Mouse (Mus musculus) cerebellum, adult 9-10 months (tissue): Measurements from ENCODE around the gene Rgp1.
"Not testable (repeated sequence)": the region's sequence is repeated elsewhere in the genome, so short reads cannot be mapped to it uniquely, and the experiment has no call there.

Experiments
- DNase-seq: peaks from one replicate; pipeline ENCODE4 v3.0.0; 2022

Rgp1 gene

DNA sequence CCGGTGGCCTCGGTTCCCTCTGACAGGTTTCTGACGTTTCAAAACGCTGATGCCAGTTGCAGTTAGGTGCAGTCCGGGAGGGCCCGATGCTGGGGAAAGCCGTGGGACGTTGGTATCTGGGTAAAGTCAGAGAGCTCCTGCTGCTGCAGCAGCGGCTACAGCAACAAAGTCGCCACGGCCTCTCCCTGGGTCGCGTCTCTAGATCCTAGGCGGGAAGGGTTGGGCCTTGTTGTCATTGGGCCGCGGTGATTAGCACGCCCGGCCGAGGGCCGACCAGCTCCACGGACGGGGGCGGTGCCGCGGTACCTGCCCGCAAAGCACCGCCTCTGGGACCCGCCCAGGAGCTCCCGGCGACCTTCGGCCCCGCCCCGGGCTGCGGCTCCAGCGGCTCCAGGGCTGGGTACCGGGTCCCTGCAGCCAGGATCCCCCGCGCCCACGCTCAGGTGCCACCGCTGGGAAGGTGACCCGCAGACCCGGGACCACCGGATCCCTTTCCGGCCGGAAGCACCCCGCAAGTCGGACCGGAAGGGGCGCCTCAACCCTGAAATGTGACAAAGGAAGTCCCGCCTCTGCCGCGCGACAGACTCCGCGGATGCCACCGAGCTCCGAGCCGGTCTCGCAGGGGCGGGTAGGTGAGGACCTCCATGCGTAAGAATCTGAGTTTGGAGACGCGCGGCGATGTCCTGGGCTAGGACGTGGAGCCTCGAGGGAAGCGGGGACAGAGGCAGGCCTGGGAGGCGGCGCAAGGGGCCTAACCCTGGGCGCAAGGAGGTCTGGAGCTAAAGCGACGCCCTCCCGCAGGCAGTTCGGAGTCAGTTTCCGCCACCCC lies at the start of gene Rgp1, which contains the start of gene Gba2:
Gene Rgp1, plus strand, starts transcription at position 340 of the 829 bp plus-strand sequence.
Gene Gba2, minus strand, starts transcription at position 498 of the 829 bp plus-strand sequence.
- DNase-seq: peak; percentile 87

DNA sequence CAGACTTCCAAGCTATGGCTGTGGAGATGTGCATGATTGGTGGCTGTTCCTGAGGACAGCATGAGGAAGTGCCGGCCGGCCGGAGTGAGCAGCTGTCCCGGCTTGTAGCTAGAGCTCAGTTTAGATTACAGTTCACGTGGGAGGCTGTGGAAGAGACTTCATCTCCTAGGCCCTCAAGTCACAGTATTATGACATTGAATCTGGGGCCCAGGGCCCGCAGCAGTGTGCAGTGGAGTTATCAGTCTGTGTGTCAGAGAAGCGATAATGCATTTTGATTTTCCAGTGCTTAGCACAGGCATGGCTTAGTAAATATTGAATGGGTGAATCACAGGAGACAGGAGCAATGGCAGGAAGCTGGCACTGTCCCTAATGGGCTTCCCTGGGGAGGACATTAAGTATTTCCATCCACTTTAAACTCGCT lies 48.4 kb upstream of the Rgp1 start:
- no peak for DNase-seq

DNA sequence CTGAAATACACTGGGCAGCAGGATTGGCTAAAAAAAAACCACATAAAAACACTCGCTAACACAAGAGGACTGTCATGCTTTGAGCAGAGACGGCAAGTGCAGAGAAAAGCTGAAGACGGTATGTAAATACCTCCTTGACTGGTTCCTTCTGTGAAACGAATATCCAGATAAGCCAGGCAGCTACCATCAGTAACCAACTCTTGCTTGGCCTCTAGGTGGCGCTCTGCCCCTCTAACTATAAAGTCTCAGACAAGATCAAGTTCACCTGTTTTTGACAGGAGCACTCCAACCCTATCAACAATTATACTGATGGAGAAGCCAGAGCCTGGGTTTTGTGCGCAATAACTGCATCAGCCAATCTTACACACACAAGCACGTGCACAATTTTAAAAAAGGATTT lies 47.9 kb upstream of the Rgp1 start:
- DNase-seq: peak; percentile 78

DNA sequence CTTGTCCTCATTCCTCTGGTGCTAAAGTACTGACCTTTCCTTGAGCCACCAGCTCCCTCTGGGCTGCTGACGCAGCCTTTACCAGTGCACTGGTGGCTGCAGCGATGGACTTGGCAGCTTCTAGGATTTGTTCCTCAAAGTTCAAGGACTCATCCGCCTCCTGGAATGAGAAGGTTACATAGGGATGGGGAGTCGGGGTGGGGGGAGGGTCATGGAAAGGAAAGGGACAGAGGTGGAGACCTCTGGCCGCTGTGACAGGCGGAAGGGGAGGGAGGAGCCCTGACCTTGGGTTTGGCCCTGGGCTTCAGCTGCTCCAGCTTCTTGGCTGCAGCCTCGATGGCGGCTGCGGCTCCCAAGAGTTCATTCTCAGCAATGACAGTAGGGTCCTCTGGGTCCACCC lies 45.2 kb upstream of the Rgp1 start:
- no peak for DNase-seq

DNA sequence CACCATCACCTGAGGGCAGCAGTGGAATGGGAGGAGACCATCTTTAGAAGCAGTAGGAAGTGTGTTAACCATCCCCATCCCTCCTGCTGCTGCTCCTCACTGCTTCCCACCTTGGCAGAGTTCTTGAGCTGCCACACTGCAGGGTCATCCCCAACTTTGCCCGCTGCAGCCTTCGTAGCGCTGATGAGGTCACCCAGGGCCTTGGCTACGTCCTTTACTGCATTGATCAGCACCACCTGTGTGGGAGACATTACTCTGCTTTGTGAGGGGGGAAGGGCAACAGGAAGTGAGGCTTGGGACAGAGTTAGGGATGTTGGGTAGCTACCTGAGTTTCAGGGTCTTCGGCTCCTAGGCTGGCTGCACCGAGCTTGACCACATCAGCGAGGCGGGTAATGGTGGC lies 42.9 kb upstream of the Rgp1 start:
- no peak for DNase-seq

DNA sequence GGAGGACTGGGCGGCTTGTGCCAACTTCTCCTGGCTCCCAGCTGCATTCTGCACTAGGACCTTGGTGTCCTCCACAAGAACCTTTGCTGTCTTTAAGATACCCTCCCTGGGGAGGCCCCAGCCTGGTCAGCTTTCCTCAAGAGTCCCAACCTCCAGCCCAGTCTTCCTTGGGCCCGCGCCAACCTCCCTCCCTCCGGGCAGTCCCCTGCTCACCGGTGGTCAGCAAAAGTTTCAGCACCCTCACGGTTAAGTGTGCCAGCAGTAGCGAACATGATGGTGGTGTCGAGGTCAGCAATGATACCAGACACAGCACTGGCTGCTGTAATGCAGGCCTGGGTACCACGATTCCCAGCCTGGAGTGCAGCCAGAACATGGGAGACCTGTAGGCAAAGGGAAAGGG lies 42.5 kb upstream of the Rgp1 start:
- no peak for DNase-seq

DNA sequence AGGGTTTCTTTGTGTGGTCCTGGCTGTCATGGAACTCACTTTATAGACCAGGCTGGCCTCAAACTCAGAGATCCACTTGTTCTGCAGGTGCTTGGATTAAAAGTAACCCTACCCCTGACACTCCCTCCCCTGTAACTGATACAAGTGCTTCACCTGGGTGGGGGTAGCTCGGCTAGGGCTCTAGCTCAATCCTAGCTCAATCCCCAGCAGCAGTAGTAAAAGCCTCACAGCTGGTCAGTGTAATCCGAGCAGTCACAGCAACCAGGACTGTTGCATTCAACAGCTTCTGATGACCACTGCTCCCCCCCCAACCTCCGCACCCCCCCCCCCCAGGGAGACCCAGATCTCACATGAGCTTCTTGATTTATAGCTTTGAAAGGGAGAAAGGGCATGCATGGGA lies 36.5 kb upstream of the Rgp1 start:
- no peak for DNase-seq

DNA sequence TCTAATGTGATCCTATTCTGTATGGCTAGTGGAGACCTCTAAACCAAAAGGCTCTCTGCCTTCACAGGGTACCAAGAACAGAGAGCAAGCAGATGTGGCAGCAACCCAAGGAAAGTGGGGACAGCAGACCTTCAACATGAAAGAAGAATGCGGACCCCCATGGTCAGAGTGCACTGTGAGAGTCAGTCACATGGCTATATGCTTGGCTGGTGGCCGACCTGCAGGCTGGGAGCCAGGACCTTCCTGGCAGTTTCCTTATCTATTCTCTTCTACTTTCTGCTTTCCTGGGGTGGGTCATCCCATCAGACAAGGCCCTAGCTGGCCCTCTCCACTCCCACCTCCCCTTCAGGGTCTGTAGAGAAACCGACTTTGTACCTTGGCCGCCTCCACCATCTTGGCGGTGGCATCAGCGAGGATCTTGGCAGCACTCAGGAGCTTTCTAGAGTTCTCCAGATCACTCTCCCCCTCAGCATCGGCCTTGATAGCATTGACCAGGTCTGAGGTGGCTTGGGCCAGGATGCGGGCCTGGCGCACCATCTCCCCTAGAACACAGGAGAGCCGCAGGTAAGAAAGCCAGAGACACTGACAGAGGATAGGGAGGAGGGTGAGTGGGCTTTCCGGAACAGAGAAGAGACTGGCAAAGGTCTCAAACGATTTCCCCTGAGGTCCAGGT lies 32.0 kb upstream of the Rgp1 start:
- no peak for DNase-seq

DNA sequence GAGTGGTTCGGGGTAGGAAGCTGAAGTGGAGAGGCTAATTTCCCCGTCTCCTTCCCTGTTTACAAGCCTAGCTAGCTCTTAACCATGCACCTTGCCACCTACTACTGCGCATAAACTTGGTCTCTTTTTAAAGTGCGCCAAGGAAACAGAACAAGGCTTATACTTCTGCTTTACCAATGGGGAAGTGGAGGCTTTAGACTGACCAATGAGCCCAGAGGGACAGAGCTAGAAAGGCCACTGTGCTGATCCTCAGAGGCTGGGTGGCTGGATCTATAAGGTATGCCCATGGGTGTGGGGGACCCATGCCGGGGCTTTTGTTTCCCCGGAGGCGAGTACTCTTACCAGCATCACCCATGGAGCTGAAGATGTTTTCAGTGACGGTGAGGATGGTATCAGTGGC lies 31.4 kb upstream of the Rgp1 start:
- no peak for DNase-seq

DNA sequence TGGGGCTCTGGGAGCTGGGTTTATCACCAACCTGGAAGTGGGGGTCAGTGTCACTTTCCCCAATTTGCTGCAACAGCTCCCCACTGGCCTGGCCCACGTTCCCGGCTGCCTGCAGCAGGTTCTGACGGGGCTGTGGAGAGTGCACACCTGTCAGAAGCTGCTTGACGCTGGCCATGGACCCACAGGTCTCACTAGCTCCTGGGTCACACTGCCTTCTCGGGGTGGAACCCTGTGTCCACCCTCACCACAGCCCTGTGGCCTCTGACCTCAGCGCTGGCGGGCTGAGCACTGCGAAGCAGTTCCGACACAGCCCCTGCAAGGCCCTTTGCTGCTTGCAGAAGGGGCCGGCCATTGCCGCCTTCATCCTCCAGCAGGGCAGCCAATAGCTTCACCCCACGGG lies 29.5 kb upstream of the Rgp1 start:
- no peak for DNase-seq

DNA sequence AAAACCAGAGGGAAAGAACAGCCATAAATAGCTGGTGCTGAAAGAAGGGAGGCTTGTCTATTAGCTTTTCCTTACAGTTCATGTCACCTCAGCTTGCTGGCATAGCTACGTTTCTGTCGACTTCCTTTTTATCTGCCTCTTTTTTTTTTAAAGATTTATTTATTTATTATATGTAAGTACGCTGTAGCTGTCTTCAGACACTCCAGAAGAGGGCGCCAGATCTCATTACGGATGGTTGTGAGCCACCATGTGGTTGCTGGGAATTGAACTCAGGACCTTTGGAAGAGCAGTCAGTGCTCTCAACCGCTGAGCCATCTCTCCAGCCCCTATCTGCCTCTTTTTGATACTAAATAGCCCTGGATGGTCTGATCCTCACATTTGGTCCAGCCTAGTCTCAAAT lies 26.7 kb upstream of the Rgp1 start:
- DNase-seq: not testable (repeated sequence)

DNA sequence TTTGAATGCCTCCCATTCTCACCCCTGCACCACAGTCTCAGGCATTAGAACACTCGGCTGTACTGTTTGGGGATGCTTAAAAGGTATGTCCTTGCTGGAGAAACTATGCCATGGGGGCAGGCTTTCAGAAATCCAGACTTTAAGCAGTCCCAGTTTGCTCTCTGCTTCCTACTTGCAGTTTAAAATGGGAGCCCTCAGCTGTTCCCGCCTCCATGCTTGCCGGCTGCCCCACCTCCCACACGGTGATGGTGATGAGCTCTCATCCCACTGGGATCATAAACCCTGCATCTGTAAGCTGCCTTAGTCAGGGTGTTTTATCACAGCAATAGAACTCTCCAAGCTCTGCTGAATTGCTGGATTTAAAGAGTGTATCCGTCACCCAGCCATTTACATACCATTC lies 26.1 kb upstream of the Rgp1 start:
- no peak for DNase-seq

DNA sequence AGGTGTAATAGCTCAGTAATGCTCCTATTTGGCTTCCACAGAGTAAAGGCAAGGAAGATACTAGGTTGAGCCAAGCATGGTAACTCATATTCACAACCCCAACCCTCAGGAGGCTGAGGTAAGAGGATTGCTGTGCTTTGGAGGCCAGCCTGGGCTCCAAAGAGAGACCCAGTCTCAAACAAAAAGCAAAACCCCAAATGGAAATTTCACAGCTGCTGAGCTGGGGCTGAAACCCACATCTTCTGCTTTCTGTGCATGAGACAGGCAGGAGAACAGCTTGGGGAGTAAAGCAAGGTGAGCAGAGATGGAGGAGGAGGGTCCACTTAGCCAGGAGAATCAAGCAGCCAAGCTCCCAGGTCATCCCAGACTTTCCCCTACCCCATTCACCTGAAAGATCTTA lies 24.6 kb upstream of the Rgp1 start:
- no peak for DNase-seq

DNA sequence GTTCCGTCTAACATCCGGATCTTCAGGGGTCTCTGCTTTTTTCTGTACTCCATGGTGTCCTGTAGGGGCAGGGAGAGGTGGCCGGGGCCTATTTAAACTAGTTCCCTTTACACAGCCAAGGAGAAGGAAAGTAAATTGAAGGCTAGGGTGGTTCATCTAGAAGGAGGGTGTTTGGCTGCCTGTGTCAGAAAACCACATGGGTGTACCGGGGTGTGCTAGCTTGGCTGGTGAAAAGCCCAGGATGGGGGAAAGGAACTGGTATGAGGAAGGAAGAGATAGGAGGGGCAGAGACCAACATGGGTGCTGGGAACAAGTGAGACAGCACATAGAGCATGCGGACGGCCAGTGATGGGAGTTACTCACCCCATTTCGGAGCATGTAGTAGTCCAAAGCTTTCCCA lies 22.6 kb upstream of the Rgp1 start:
- DNase-seq: no peak

DNA sequence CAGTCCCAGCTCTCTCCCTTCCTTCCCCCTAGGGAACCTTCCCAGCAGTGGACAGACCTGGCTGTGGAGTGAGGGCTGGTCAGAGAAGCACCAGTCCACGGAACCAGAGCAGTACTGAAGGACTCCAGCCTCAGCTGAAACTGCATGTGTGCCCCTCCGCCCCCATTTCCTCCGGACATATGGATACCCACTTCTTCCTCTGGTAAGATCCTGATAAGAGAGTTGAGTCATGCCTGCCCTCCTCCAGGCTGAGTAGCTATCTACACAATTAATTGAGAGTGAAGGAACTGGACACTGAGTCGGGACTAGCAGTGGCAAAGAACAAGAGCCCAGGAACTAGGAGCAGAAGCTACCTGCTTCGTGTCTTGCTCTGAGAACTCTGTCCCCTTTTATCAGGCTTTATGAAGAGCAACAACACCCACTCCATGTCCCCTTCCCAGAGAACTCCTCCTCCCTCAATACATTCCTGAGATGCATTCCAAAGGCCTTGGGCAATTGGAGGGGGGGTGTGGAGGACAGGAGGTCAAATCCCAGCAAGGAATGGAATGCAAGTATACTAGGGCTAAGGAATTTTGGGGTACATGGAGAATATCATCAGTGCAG lies 20.4 kb upstream of the Rgp1 start:
- DNase-seq: no peak

DNA sequence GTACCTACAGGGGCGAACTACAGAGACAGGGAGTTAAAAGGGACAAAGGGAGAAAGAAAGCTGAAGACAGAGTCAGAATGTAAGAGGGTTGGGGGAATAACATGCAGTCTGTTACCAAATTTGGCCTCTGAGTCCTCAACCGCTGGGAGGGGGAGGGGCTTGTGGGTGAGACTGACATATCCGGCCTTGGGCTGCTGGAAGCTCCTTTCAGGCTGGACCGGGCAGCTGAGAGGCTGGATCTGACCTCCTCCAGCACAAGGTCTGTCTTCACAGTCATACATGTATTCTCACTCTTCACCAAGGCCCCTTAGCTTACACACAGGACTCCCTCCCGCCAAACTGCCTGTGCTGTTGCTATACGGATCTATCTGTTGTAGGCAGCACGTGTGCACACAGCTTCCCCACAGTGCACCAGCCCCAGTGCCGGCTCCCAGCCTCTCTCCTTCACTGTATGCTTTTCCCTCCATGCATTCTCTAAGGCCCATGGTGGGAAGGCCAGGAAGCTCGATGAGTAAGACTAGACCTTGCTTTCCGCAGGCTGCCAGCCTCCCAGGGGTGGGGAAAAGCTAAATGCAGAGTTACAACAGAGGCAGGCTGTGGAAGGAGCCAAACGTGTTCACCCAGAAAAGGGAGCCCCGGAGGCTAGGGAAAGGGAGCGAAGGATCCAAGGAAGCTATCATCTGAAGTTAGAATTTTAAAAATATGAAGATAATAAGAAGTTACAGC lies 19.7 kb upstream of the Rgp1 start:
- DNase-seq: no peak

DNA sequence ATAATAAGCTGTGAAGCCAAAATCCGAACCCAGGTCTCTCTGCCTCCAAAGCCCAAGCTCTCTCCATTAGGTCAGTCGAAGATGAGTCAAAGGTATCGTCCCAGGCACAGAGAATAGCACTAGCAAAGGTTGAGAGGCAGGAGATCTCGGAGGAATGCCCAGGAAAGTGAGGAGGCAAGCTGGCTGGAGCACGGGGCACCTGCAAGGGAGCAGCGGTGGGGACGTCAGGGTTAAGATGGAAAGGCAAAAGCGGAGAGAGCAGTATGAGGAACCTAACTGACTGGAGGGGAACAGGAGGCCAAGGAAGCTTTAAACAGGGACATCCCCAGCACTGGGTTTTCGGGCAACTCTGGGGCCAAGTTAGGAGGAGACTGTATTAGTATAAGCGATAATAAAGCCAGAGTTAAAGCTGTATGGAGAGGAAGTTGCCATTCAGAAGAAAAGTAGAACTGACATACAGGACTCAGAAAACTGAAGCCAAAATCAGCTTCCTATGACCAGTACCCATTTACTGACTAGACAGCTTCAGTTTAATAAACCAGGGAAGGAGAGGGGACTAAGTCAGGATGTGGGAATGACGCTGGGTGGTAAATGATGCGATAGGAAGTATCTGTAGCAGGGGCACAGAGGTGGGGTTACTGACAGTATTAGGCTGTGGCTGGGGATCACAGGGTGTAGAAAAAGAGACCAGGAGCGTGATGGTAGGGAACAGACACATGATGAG lies 18.8 kb upstream of the Rgp1 start:
- no peak for DNase-seq

DNA sequence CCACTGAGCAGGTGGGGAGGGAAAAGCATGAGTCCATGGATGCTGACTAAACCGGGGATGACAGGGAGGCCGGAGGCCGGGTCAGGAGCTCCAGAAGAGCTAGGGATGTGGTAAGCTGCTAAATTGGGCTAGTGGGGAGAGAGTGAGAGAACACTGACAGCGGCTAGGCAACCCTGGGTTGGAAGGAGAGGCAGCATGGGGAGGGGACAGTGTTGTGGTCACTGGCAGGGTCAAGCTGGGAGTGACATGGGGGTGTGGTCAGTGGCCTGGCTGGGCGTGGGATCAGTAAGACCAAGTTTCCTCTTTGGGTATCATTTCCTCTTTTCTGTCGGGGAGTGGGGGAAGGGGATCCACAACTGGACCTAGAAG lies 18.3 kb upstream of the Rgp1 start:
- no peak for DNase-seq

DNA sequence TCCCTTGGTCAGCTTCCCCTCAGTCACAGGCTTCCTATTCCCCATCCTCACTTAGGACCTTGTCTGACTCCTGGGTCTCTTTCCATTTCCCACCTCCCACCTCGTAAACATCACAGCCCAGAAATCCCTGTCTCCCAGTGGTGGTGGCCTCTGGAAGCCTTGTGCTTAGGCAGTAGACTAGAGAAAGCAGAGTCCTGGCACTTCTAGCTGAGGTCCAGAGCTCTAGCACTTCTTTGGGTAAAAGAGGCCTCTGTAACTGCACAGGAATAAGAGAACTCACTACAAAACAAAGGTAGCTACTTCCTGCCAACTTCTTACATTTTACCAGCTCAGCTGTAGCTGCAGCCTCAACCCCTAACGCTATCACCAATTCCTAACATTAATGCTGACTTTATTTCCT lies 17.5 kb upstream of the Rgp1 start:
- no peak for DNase-seq

DNA sequence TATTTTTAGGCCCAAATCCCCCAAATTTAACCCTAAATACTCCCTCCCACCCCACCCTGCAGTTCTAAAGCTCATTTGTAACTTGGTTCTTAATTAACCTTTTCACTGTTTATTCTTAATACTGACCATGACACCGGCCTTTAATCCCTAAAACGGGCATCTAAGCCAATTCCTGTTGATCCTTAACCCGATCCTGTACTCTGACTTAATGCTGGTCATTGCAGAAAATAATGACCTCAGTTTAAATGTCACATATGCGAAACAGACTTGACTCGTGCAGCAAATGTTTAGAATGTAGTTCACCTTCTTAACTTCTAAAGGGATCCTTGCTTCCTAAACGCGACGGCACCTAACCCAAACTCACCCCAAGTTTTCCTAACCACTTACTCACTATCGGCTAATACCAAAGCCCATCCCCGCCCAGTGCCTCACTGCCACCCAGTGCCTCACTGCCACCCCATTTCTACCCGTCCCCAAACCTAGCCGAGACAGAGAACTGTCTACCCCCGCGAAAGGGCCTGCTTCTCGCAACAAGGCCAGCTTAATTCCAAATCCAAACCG lies 17.0 kb upstream of the Rgp1 start:
- DNase-seq: peak; percentile 40

DNA sequence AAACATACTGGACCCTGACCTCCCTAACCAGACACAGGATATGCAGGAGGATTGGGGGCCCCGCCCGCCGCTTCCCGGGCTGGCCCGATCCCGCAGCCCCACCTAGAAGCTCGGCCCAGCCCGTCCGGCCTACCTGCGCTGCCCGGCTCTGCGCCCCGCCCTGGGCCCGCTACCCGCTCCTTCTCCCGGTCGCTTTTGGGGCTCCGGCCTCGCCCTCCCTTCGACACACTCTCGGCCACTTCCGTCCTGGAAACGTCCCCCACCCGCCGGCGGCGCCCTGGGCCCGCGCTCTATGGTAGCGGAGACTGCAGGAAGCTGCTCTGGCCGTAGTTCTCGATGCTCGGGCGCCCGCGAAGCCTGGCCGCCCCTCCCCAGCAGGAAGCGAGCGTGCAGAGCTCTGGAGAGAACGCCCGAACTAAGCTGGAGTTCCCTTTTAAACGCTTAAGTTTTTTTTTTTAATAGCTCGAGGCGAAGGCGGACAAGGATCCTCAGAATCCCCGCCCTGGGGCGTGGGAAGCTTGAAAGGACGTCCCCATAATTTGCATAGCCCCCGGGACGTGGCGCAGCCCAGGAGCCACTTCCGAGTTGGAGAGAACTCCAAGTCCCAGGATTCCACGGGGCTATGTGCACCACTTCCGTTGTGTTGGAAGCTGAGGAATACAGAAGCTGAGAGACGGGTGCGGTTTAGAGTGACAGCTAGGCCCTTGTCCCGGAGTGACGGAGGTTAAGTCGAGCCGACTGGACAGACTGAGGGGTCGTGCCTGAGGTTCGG lies 16.3 kb upstream of the Rgp1 start, which contains the start of the genes Creb3 and Tln1:
Gene Creb3, plus strand, starts transcription at position 336 of the 772 bp plus-strand sequence.
Gene Tln1, minus strand, starts transcription at position 695 of the 772 bp plus-strand sequence.
- peak; percentile 95 for DNase-seq
